Mouse (Mus musculus): ENCODE measurements around the gene Olfr139. TPM values are rescaled to one million over a fixed set of nuclear protein-coding genes. Genes with fewer than 3 reads are reported as not detected.

The Olfr139 gene
- not detected for total RNA-seq (2021)
- long read RNA-seq, experiment 1, result 0 reads
- long read RNA-seq, experiment 2, result 0 reads

- DNase-seq, result no peak
Measured at GRCm38 (mm10) chr11:74056451-74056850, at the start of gene Olfr139, which contains the start of gene Olfr399. Gene Olfr139, minus strand, starts transcription at chr11:74056551. Gene Olfr399, minus strand, starts transcription at chr11:74056615.

DNA sequence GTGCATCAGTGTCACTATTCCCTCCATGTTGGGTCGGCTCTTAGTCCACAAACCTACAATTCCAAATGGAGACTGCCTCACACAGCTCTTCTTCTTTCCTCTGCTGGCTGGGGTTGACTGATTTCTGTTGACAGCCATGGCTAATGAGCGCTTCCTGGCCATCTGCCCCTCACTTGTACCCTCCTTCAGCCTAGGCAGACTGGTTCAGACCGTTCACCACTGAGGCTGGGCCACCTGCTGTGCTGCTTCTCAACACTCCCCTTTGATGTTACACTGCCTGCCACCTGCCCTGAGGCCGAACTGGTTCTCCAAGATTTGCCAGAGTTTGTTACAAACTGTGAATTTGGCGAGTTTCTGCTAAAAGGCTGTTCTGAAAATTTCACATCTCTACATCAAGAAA is 48.7 kb upstream of the Olfr139 start:
- no peak for DNase-seq

DNA sequence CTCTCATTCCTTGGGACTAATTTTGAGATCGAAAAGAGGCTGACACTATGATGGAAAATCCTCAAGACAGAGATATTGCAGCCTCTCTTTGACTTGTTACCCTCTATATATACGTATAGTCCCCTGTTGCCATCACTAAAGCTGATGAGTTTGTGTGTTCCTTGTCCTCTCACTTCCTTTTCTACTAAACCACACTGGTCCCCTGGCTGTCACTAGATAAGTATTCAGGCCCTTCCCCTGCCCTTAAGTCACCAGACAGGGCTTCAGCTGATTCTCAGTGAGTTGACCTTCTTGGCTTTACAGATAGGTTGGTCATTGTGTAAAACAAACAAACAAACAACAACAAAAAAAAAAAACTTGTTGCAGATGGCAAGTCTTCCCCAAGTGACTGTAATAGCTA is 45.2 kb upstream of the Olfr139 start:
- no peak for DNase-seq

DNA sequence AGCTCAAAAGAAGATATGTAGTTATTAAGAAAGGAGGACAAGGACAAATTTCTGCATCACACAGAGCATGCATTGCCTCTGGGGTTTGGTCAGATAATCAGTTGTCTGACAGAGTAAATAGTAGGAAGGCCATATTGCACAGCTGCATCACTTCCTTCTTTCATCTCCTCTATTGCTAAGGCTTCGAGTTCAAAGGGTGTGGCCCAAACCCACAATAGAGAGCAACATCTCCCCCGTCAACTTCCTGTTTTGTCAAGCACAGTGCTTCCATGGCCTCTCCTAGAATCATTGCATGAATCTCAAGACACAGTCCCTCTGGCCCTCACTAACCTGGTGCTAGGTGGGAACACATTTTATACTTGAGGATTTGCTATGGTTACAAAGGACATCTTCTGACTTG is 44.4 kb upstream of the Olfr139 start:
- no peak for DNase-seq

- no peak for DNase-seq
Measured at GRCm38 (mm10) chr11:74069655-74070054, 13.3 kb upstream of the Olfr139 start, which contains the start of gene Zfp616. Gene Zfp616, plus strand, starts transcription at chr11:74069955.

GRCm38 (mm10) chr11:74051347-74051746 is 5.0 kb downstream of the Olfr139 start:
- no peak for DNase-seq

Other genes starting within 250 kb of the Olfr139 start
- gene Olfr392, start 239.5 kb downstream of the Olfr139 start, total RNA-seq (2021), result not detected
- not detected for gene Olfr393, start 205.1 kb downstream of the Olfr139 start, total RNA-seq (2021)
- gene Olfr394, start 165.8 kb downstream of the Olfr139 start, total RNA-seq (2021), result not detected
- gene Olfr395, start 147.3 kb downstream of the Olfr139 start, total RNA-seq (2021), result not detected
- not detected for gene Olfr23, start 119.9 kb downstream of the Olfr139 start, total RNA-seq (2021)
- gene Olfr397, start 95.7 kb downstream of the Olfr139 start, total RNA-seq (2021), result not detected
- not detected for gene Olfr398, start 66.1 kb downstream of the Olfr139 start, total RNA-seq (2021)
- gene Olfr399, start 64 bp upstream of the Olfr139 start, total RNA-seq (2021), result not detected
- gene Zfp616, start 13.4 kb upstream of the Olfr139 start, total RNA-seq (2021), result not detected
- not detected for gene Olfr401, start 57.2 kb upstream of the Olfr139 start, total RNA-seq (2021)
- gene Olfr402, start 97.0 kb upstream of the Olfr139 start, total RNA-seq (2021), result not detected
- gene Olfr403, start 129.7 kb upstream of the Olfr139 start, total RNA-seq (2021), result not detected
- gene Olfr43, start 154.8 kb upstream of the Olfr139 start, total RNA-seq (2021), result not detected
- gene Olfr406, start 203.3 kb upstream of the Olfr139 start, total RNA-seq (2021), result not detected
- gene Olfr59, start 227.2 kb upstream of the Olfr139 start, total RNA-seq (2021), result not detected